Mouse (Mus musculus) kidney, embryonic 14.5 days (tissue): ENCODE measurements around the gene Hsf5. TPM values are rescaled to one million over a fixed set of nuclear protein-coding genes. Genes with fewer than 3 reads are reported as not detected.

Source experiments
- ATAC-seq: fragments of 200-750 bp; cut with Nextera tagmentation; 2 replicates; pipeline ENCODE4 v1.8.0; 2017; ENCODE audit warnings: moderate number of reproducible peaks, mild to moderate bottlenecking, moderate TSS enrichment, moderate library complexity; ENCODE audit not compliant: low FRiP score, low TSS enrichment
- H3K27ac ChIP-seq: fragments of 300-500 bp; sonication (generic); 2 replicates; pipeline ENCODE4 v1.5.1; 2014; ENCODE audit warnings: low read depth, mild to moderate bottlenecking, low read length, moderate library complexity, mixed read lengths
- H3K27me3 ChIP-seq: fragments of 300-500 bp; sonication (generic); 2 replicates; pipeline ENCODE4 v1.6.1; 2014; ENCODE audit warnings: mild to moderate bottlenecking, low read length; ENCODE audit not compliant: control insufficient read depth, insufficient read depth
- H3K36me3 ChIP-seq: fragments of 300-500 bp; sonication (generic); 2 replicates; pipeline ENCODE4 v1.6.1; 2014; ENCODE audit warnings: low read length, mixed read lengths; ENCODE audit not compliant: control insufficient read depth, insufficient read depth
- H3K4me1 ChIP-seq: fragments of 300-500 bp; sonication (generic); 2 replicates; pipeline ENCODE4 v1.6.1; 2014; ENCODE audit warnings: low read length, mixed read lengths; ENCODE audit not compliant: control insufficient read depth, insufficient read depth
- H3K4me2 ChIP-seq: fragments of 300-500 bp; sonication (generic); replicated peaks from 2 replicates; pipeline ENCODE4 v1.6.1; 2014; ENCODE audit warnings: low read depth, mild to moderate bottlenecking, low read length
- H3K4me3 ChIP-seq: fragments of 300-500 bp; sonication (generic); 2 replicates; pipeline ENCODE4 v1.5.1; 2014; ENCODE audit warnings: mild to moderate bottlenecking, low read length
- H3K9ac ChIP-seq: fragments of 300-500 bp; sonication (generic); 2 replicates; pipeline ENCODE4 v1.6.1; 2014; ENCODE audit warnings: low read depth, mild to moderate bottlenecking, low read length, moderate library complexity
- H3K9me3 ChIP-seq: fragments of 300-500 bp; sonication (generic); 2 replicates; pipeline ENCODE4 v1.6.1; 2016; ENCODE audit warnings: low read length; ENCODE audit not compliant: control insufficient read depth
- WGBS: fragments of 180-500 bp; shearing (Covaris S2); extraction: QIAGEN DNeasy Blood & Tissue Kit; methylation state at CpG from one replicate; pipeline ENCODE4 v1.1.7; 2014; 5-methylcytosine and 5-hydroxymethylcytosine counted together
- polyA plus RNA-seq: library from polyadenylated mRNA; unstranded; fragments of >200 nt; fragmentation: Nextera tagmentation; extraction: Ambion mirVana; gene quantifications from 2 replicates; pipeline ENCODE4 v1.2.1, GENCODE M21; 2014

The Hsf5 gene
- polyA plus RNA-seq, 1 experiment from 2014 or later = 0.24 TPM

- no peaks in the 10 kb centered on the region for H3K9me3 ChIP-seq
- H3K4me1 ChIP-seq = no peaks in the 10 kb centered on the region
- no peak overlapping the region for H3K4me3 ChIP-seq
- H3K9ac ChIP-seq = no peak overlapping the region
- H3K4me2 ChIP-seq = no peak overlapping the region
- H3K27ac ChIP-seq = no peak overlapping the region
- ATAC-seq = no peak
- 66% methylated on average over 4 of the region's 4 CpGs for WGBS
- H3K27me3 ChIP-seq = peaks cover 5% of the 10 kb centered on the region; the same call in 1 of the 2 replicates
- no peaks in the 10 kb centered on the region for H3K36me3 ChIP-seq
These were observed 50.4 kb downstream of the Hsf5 start for GRCm38 (mm10) chr11:87667107-87668090.

- H3K4me1 ChIP-seq = no peaks in the 10 kb centered on the region
- H3K36me3 ChIP-seq = no peaks in the 10 kb centered on the region
- WGBS = 95% methylated on average over 1 of the region's 1 CpGs
- no peak overlapping the region for H3K4me2 ChIP-seq
- no peak overlapping the region for H3K9ac ChIP-seq
- ATAC-seq = no peak
- no peak overlapping the region for H3K4me3 ChIP-seq
- no peaks in the 10 kb centered on the region for H3K9me3 ChIP-seq
- no peak overlapping the region for H3K27ac ChIP-seq
- H3K27me3 ChIP-seq = no peaks in the 10 kb centered on the region
These were observed 56.3 kb downstream of the Hsf5 start for GRCm38 (mm10) chr11:87673282-87673681.

GRCm38 (mm10) chr11:87675606-87676005 is 58.6 kb downstream of the Hsf5 start:
- Histone ChIP-seq H3K27ac (no peak overlapping the region), H3K36me3 (no peaks in the 10 kb centered on the region), H3K4me3 (no peak overlapping the region), H3K4me2 (no peak overlapping the region), H3K27me3 (no peaks in the 10 kb centered on the region), H3K4me1 (no peaks in the 10 kb centered on the region), H3K9me3 (no peaks in the 10 kb centered on the region), H3K9ac (no peak overlapping the region)
- 79% methylated on average over 6 of the region's 6 CpGs for WGBS
- no peak for ATAC-seq

DNA sequence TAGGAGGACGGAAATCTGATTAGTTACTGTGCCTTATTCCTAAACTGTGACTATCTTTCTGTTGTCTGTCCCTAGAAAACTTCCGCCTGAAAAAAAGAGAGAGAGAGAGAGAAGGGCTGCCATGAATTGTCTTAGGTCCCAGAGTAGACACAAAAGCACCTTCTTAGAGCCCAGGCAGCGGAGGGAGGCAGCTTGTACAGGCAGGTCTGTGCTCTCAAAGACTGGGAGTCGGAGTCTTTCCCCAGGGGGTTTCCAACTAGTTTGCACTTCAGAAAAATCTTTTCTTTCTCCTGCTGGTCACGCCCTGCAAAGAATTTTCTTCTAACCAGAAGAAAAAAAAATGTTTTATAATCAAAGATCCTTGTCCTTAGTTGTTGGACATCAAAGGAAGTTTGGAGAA is 60.8 kb downstream of the Hsf5 start:
- Histone ChIP-seq H3K27me3 (no peaks in the 10 kb centered on the region), H3K9ac (no peak overlapping the region), H3K4me2 (no peak overlapping the region), H3K4me1 (no peaks in the 10 kb centered on the region), H3K27ac (no peak overlapping the region), H3K9me3 (no peaks in the 10 kb centered on the region), H3K36me3 (no peaks in the 10 kb centered on the region), H3K4me3 (no peak overlapping the region)
- 58% methylated on average over 5 of the region's 5 CpGs for WGBS
- ATAC-seq = no peak

GRCm38 (mm10) chr11:87678545-87678944 is 61.6 kb downstream of the Hsf5 start:
- ATAC-seq = no peak
- H3K36me3 ChIP-seq = no peaks in the 10 kb centered on the region
- H3K4me3 ChIP-seq = no peak overlapping the region
- 76% methylated on average over 4 of the region's 4 CpGs for WGBS
- no peak overlapping the region for H3K9ac ChIP-seq
- no peaks in the 10 kb centered on the region for H3K4me1 ChIP-seq
- H3K4me2 ChIP-seq = no peak overlapping the region
- no peaks in the 10 kb centered on the region for H3K9me3 ChIP-seq
- no peaks in the 10 kb centered on the region for H3K27me3 ChIP-seq
- no peak overlapping the region for H3K27ac ChIP-seq

DNA sequence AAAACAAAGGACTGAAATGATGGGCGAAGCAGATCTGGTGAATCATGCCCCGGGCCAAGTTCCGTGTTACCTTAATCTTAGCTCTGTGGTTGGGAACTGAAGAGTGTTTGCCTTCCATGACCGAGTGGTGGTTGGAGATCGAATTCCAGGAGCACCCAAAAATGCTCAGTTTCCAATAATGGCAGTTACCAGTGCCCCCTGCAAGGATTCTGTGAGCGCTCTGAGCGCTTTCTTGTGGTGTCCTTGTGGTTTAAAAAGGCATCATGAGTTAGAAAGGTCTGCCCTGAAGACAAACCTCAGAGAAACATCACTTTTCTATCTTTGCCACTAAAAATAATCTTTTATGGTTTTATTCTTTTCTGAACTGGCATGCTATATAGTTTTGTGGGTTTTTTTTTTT is 62.0 kb downstream of the Hsf5 start:
- H3K9me3 ChIP-seq = no peaks in the 10 kb centered on the region
- H3K4me2 ChIP-seq = no peak overlapping the region
- H3K36me3 ChIP-seq = no peaks in the 10 kb centered on the region
- H3K27ac ChIP-seq = no peak overlapping the region
- H3K27me3 ChIP-seq = no peaks in the 10 kb centered on the region
- no peak overlapping the region for H3K9ac ChIP-seq
- H3K4me3 ChIP-seq = no peak overlapping the region
- no peaks in the 10 kb centered on the region for H3K4me1 ChIP-seq
- 86% methylated on average over 7 of the region's 7 CpGs for WGBS
- ATAC-seq = no peak

DNA sequence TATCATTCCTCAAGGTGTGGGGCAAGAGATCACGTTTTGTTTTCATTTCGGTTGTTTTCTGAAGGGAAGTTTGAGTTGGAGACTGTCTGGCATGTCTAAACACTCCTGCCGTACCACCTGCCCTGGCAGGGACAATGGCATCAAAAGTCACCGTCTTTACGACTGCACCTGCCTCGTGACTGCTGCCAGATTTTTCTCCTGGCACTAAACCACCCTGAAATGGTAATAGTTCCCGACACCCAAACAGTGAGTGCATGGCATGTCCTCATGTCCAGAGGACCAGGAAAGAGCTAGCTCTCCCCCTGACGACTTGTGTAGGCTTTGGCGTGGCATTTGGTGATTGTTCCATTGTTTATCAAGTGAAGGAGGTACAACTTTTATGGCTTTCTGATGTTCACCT is 63.8 kb downstream of the Hsf5 start:
- Histone ChIP-seq H3K36me3 (no peaks in the 10 kb centered on the region), H3K4me3 (no peak overlapping the region), H3K4me1 (no peaks in the 10 kb centered on the region), H3K9ac (no peak overlapping the region), H3K27me3 (no peaks in the 10 kb centered on the region), H3K4me2 (no peak overlapping the region), H3K9me3 (no peaks in the 10 kb centered on the region), H3K27ac (no peak overlapping the region)
- no peak for ATAC-seq
- WGBS = 76% methylated on average over 9 of the region's 9 CpGs

DNA sequence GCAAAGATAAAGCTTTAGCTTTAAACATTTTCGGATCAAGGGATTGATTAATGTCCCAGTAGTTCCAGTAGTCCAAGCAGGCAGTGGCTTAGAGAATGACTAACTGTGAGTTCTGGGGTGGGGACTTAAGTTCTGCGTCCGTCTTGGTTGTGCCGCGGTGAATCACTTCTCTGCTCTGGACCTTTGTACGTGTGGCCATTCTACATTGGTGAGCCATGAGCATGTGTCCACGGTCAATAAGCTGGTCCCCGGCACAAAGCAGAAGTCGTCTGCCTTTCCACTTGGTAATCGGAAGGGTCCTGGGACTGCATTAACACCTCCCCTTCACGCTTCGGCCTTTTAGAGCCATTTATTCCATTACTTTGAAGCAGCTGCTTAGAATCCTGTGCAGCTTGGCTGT is 65.1 kb downstream of the Hsf5 start:
- Histone ChIP-seq H3K4me1 (no peaks in the 10 kb centered on the region), H3K27ac (no peak overlapping the region), H3K36me3 (no peaks in the 10 kb centered on the region), H3K9me3 (no peaks in the 10 kb centered on the region), H3K4me2 (no peak overlapping the region), H3K27me3 (no peaks in the 10 kb centered on the region), H3K4me3 (no peak overlapping the region), H3K9ac (no peak overlapping the region)
- 44% methylated on average over 12 of the region's 12 CpGs for WGBS
- no peak for ATAC-seq

GRCm38 (mm10) chr11:87682838-87683571 is 66.0 kb downstream of the Hsf5 start:
- ATAC-seq = no peak
- Histone ChIP-seq H3K4me1 (0 out of 2 replicates have a peak, but pooled peaks cover 4% of the 10 kb centered on the region), H3K9ac (no peak overlapping the region), H3K9me3 (no peaks in the 10 kb centered on the region), H3K4me3 (no peak overlapping the region), H3K27ac (no peak overlapping the region), H3K27me3 (no peaks in the 10 kb centered on the region), H3K4me2 (no peak overlapping the region), H3K36me3 (no peaks in the 10 kb centered on the region)
- 21% methylated on average over 13 of the region's 13 CpGs for WGBS
